ENCODE assay signal across 8 mouse cellular contexts in the genomic region with DNA sequence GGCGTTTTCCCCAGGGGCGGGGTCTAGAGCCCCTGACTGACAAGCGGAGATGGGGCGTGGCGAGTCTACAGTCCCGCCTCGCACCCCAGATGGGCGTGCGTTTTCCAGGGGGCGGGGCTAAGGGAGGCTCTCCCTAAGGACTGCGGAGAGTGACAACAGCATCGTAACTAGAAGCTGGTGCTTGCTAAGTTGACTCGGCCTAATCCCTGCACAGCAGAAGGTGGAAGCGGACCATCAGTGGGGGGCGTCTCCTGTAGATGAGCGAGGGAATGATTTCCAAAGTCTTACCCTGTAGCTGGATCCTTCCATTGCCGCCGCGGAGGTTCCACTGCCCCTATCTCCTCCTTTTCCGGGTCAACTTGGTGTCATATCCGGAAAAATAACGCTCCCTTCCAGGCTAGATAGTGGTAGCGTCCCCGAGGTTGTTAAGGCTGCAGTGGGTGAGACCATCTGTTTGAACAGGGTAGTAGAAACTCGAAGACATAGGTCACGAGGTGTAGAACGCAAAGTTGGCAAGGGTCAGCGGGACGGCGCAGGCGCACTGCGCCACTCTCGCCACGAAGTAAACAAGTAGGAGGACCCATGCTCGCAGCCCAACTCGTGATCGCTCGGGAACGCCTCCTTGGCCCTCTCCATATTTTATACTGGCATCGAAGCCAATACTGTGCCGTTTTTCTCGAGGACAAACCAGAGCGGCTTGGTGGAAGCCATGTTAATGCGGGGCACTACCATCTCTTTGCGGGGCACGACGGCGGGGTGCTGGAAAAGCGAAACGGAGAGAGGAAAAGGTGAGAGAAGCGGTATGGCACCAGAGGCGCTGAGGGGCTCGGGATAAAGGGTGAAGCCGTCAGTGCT. TPM values are rescaled to one million over a fixed set of nuclear protein-coding genes. Genes with fewer than 3 reads are reported as not detected.
DNase-seq lines count a peak whose midpoint lies in the region; ATAC-seq and TF ChIP-seq lines count a peak whose summit lies in the region.

Gene Akt1s1, plus strand, starts transcription at position 431 of the 855 bp plus-strand sequence.
Gene Tbc1d17, minus strand, starts transcription at position 519 of the 855 bp plus-strand sequence.

- H3K9me3 ChIP-seq in hindbrain, embryonic 13.5 days = no peaks in the 10 kb centered on the region

- H3K36me3 ChIP-seq in hindbrain, embryonic 13.5 days = peaks cover 49% of the 10 kb centered on the region

- peak within 1 kb of the TSS; percentile 98 for H3K27ac ChIP-seq in hindbrain, embryonic 13.5 days

- H3K4me3 ChIP-seq in hindbrain, embryonic 13.5 days = peak within 1 kb of the TSS; percentile 78

- CTCF ChIA-PET in Patski (lab: Charles Lee) = no interaction called here

- WGBS in hindbrain, embryonic 13.5 days = under 1% methylated on average over 54 of the region's 54 CpGs

- peak within 1 kb of the TSS; percentile 86 for H3K4me2 ChIP-seq in hindbrain, embryonic 13.5 days

- POLR2A ChIA-PET in Patski (lab: Charles Lee) = interaction anchor here (0.6 to 0.7 kb wide), 2 partner anchors 30 to 51 kb away, joined by 3 read pairs; no protein-coding TSS in a partner anchor

- peak within 1 kb of the TSS; percentile 87 for H3K9ac ChIP-seq in hindbrain, embryonic 13.5 days

- peaks cover 50% of the 10 kb centered on the region for H3K4me1 ChIP-seq in hindbrain, embryonic 13.5 days (replicated peaks)

- in situ Hi-C loops in Patski (cut with MboI; ENCODE audit: low pct_unique_long_range_greater_than_20kb) = no loop called here

- no peak for TF ChIP-seq CTCF in Patski (IDR thresholded peaks at IDR 0.05)

- no peaks in the 10 kb centered on the region for H3K27me3 ChIP-seq in Patski
- no peaks in the 10 kb centered on the region for H3K27me3 ChIP-seq in hindbrain, embryonic 13.5 days

- peak; percentile 70 for ATAC-seq in Patski
- peak; percentile 87 for ATAC-seq in hindbrain, embryonic 13.5 days (ENCODE audit: low FRiP score)

- peak; percentile 100 for DNase-seq in Patski (ENCODE audit: low read depth, low spot score)
- DNase-seq in cerebellum, postnatal 14 days = peak; percentile 99 to 100
- peak; percentile 99 to 100 for DNase-seq in frontal cortex, postnatal 14 days (ENCODE audit: low spot score in 2 of 2)
- DNase-seq in layer of hippocampus, postnatal 25 days (ENCODE audit: extremely low spot score in 1 of 2, low spot score in 1 of 2) = peak; percentile 97 to 98
- peak; percentile 100 for DNase-seq in lung, postnatal 25 days (ENCODE audit: low spot score)
- peak; percentile 98 for DNase-seq in retina, embryonic 14.5 days (ENCODE audit: low spot score)
- peak; percentile 98 for DNase-seq in thymus, postnatal 4 days

RNA-seq across cellular contexts. Expression of gene Akt1s1, which starts in this region (rescaled TPM):
- 99.9 TPM for polyA plus RNA-seq in Patski (2021)
- 86.8 and 93.7 TPM in 2 replicates for polyA plus RNA-seq in hindbrain, embryonic 13.5 days (2015; fragmentation: Nextera tagmentation; extraction: Ambion mirVana)
- 10 to 100 TPM; 76.1 to 79.5 TPM for total RNA-seq in layer of hippocampus, postnatal 25 days (2021)

RNA-seq across cellular contexts. Expression of gene Tbc1d17, which starts in this region (rescaled TPM):
- 59.1 TPM for polyA plus RNA-seq in Patski (2021)
- 108 and 112 TPM in 2 replicates for polyA plus RNA-seq in hindbrain, embryonic 13.5 days (2015; fragmentation: Nextera tagmentation; extraction: Ambion mirVana)
- 10 to 100 TPM; 59.0 to 61.0 TPM for total RNA-seq in layer of hippocampus, postnatal 25 days (2021)

Comparison
In these comparisons a context has a peak if more than half of its experiments do, and no peak if none do; other contexts are left out.
1. Peak in every context shown above with its lines: DNase-seq, ATAC-seq, H3K4me3 ChIP-seq and H3K27ac ChIP-seq.